Mouse (Mus musculus) limb, embryonic 14.5 days (tissue): ENCODE results near the gene Tfb2m. TPM values are rescaled to one million over a fixed set of nuclear protein-coding genes. Genes with fewer than 3 reads are reported as not detected.

ENCODE experiments used
- ATAC-seq: fragments of 200-750 bp; cut with Nextera tagmentation; 2 replicates; pipeline ENCODE4 v1.8.0; 2017; ENCODE audit warnings: low read depth, moderate number of reproducible peaks, moderate TSS enrichment; ENCODE audit not compliant: low FRiP score
- DNase-seq: peaks from one replicate; pipeline ENCODE4 v3.0.0-alpha.2; 2015; ENCODE audit warnings: low spot score
- H3K27ac ChIP-seq: fragments of 300-500 bp; sonication (generic); replicated peaks from 2 replicates; pipeline ENCODE4 v1.5.1; 2014; ENCODE audit warnings: low read depth, mild to moderate bottlenecking, low read length, moderate library complexity, mixed read lengths
- H3K27me3 ChIP-seq: fragments of 300-500 bp; sonication (generic); 2 replicates; pipeline ENCODE4 v1.6.1; 2014; ENCODE audit warnings: low read length, mixed read lengths; ENCODE audit not compliant: control insufficient read depth, insufficient read depth
- H3K36me3 ChIP-seq: fragments of 300-500 bp; sonication (generic); 2 replicates; pipeline ENCODE4 v1.6.1; 2014; ENCODE audit warnings: mild to moderate bottlenecking, low read length, moderate library complexity, mixed read lengths; ENCODE audit not compliant: control insufficient read depth, insufficient read depth
- H3K4me1 ChIP-seq: fragments of 300-500 bp; sonication (generic); 2 replicates; pipeline ENCODE4 v1.6.1; 2014; ENCODE audit warnings: antibody characterized with exemption, low read length, mixed read lengths; ENCODE audit not compliant: control insufficient read depth, insufficient read depth
- H3K4me2 ChIP-seq: fragments of 300-500 bp; sonication (generic); replicated peaks from 2 replicates; pipeline ENCODE4 v1.6.1; 2014; ENCODE audit warnings: low read depth, mild to moderate bottlenecking, low read length, moderate library complexity; ENCODE audit not compliant: severe bottlenecking
- H3K4me3 ChIP-seq: fragments of 300-500 bp; sonication (generic); replicated peaks from 2 replicates; pipeline ENCODE4 v1.5.1; 2014; ENCODE audit warnings: low read length
- H3K9ac ChIP-seq: fragments of 300-500 bp; sonication (generic); 2 replicates; pipeline ENCODE4 v1.6.1; 2014; ENCODE audit warnings: mild to moderate bottlenecking, low read depth, low read length, moderate library complexity; ENCODE audit not compliant: severe bottlenecking
- H3K9me3 ChIP-seq: fragments of 300-500 bp; sonication (generic); 2 replicates; pipeline ENCODE4 v1.6.1; 2016; ENCODE audit warnings: low read length; ENCODE audit not compliant: control insufficient read depth
- POLR2A ChIP-seq: fragments of 200-500 bp; IDR thresholded peaks from 2 replicates; pipeline ENCODE4 v1.8.0; 2012; ENCODE audit warnings: inconsistent platforms, mild to moderate bottlenecking, moderate library complexity, borderline replicate concordance; ENCODE audit not compliant: insufficient read depth, insufficient read length; ENCODE audit errors: extremely low read depth
- WGBS: fragments of 180-500 bp; shearing (Covaris S2); extraction: QIAGEN DNeasy Blood & Tissue Kit; methylation state at CpG from one replicate; pipeline ENCODE4 v1.1.7; 2014; 5-methylcytosine and 5-hydroxymethylcytosine counted together
- polyA plus RNA-seq, 2 experiments: library from polyadenylated mRNA; depleted of rRNA in 1 of 2; stranded (reverse) in 1 of 2; unstranded in 1 of 2; fragments of >200 nt; fragmentation: Nextera tagmentation in 1 of 2; extraction: Ambion mirVana in 1 of 2; gene quantifications; 2 replicates each; pipeline versions ENCODE4 v1.2.1 to v1.2.3; 2012 to 2014

Tfb2m gene
- polyA plus RNA-seq, 2 experiments, result 20.2 to 31.3 TPM

DNA sequence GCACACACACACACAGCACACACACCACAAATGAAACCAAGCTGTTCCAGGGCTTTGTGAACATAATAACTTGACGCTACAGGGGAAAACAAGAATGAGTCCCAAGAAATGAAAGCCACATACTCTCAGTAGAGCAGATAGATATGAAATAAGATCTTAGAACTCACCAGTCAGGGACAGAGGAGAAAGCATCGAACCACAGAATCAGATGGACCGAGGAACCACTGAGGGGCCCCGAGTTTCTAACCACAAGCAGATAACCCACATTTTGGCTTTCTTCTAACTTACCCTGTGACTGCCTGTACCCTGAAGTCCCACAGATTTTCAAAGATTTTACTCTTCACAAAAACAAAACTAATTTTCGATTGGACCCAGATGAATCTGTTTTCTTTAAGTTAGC, 53.2 kb downstream of the Tfb2m start:
- 81% methylated on average over 5 of the region's 5 CpGs for WGBS
- no peak overlapping the region for H3K9ac ChIP-seq
- no peak overlapping the region for H3K4me3 ChIP-seq
- no peak overlapping the region for H3K27ac ChIP-seq
- TF ChIP-seq POLR2A, result no peak
- H3K27me3 ChIP-seq, result no peaks in the 10 kb centered on the region
- no peaks in the 10 kb centered on the region for H3K36me3 ChIP-seq
- DNase-seq (no peak), ATAC-seq (no peak)
- no peaks in the 10 kb centered on the region; the same call in 1 of the 2 replicates for H3K9me3 ChIP-seq
- no peaks in the 10 kb centered on the region for H3K4me1 ChIP-seq
- H3K4me2 ChIP-seq, result no peak overlapping the region

DNA sequence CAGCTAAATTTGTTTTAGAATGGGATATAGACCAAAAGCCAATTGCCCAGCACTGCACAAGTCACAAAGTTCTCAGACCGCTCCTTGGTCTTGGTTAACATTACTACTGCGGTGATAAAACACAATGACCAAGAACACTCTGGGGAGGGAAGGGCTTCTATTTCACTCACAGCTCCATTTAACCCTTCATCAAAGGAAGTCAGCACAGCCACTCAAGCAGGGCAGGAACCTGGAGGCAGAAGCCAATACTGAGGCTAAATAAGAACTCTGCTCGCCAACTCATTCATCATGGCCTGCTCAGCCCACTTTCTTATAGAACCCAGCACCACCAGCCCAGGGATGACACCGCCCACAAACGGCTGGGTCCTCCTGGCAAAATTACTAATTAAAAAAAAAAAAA, 57.5 kb downstream of the Tfb2m start:
- Histone ChIP-seq H3K27me3 (no peaks in the 10 kb centered on the region), H3K9ac (no peak overlapping the region), H3K4me3 (no peak overlapping the region), H3K4me2 (no peak overlapping the region), H3K27ac (no peak overlapping the region), H3K4me1 (no peaks in the 10 kb centered on the region), H3K36me3 (no peaks in the 10 kb centered on the region), H3K9me3 (no peaks in the 10 kb centered on the region; the same call in 1 of the 2 replicates)
- 75% methylated on average over 5 of the region's 5 CpGs for WGBS
- no peak for TF ChIP-seq POLR2A
- DNase-seq (no peak), ATAC-seq (no peak)

DNA sequence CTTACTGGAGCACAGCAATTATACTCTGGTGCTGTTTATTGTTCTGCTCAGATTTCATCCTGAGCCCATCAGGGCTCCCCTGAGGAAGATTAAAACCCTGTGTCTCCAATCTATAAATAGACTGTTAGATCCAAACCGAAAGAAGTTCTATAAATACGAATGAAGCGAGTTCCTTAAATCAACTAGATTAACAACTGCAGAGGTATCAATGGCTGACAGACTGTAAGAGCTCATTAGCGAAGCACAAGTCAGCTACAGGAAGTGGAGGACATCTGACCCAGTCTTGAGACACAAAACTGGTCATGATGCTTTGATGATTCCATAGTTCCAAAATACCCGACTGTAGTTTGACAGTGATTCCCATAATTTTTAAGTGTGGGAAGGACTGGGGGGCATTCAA, 58.1 kb downstream of the Tfb2m start:
- no peak for TF ChIP-seq POLR2A
- H3K27ac ChIP-seq, result no peak overlapping the region
- no peaks in the 10 kb centered on the region; the same call in 1 of the 2 replicates for H3K9me3 ChIP-seq
- no peaks in the 10 kb centered on the region for H3K36me3 ChIP-seq
- no peak overlapping the region for H3K9ac ChIP-seq
- ATAC-seq (no peak), DNase-seq (no peak)
- WGBS, result 36% methylated on average over 5 of the region's 5 CpGs
- H3K4me3 ChIP-seq, result no peak overlapping the region
- H3K4me1 ChIP-seq, result no peaks in the 10 kb centered on the region
- H3K4me2 ChIP-seq, result no peak overlapping the region
- H3K27me3 ChIP-seq, result no peaks in the 10 kb centered on the region

DNA sequence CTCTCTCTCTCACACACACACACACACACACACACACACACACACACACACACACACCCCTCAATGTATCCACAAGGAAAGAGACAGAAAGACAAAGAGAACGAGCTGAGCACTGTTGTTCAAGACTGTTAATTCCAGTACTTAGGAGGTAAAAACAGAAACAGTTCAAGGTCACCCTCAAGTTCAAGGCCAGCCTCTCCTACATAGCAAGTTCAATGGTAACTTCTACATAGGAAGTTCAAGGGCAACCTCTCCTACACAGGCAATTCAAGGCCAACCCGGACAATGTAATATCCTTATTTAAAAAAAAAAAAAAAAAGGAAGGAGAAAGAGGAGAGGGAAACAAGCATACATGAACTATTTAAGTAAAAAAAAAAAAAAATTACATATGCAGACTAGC, 58.8 kb downstream of the Tfb2m start:
- H3K4me2 ChIP-seq, result no peak overlapping the region
- DNase-seq (no peak), ATAC-seq (no peak)
- H3K9ac ChIP-seq, result no peak overlapping the region
- no peak overlapping the region for H3K4me3 ChIP-seq
- H3K27ac ChIP-seq, result no peak overlapping the region
- no peaks in the 10 kb centered on the region for H3K4me1 ChIP-seq
- no peak for TF ChIP-seq POLR2A
- no peaks in the 10 kb centered on the region for H3K36me3 ChIP-seq
- WGBS, result 87% methylated on average over 2 of the region's 2 CpGs
- H3K27me3 ChIP-seq, result no peaks in the 10 kb centered on the region
- no peaks in the 10 kb centered on the region; the same call in 1 of the 2 replicates for H3K9me3 ChIP-seq

GRCm38 (mm10) chr1:179485784-179486540, 60.1 kb downstream of the Tfb2m start:
- Histone ChIP-seq H3K27ac (no peak overlapping the region), H3K4me3 (no peak overlapping the region)

More at GRCm38 (mm10) chr1:179485784-179486540, 60.1 kb downstream of the Tfb2m start:
- TF ChIP-seq POLR2A, result no peak
- 47% methylated on average over 3 of the region's 3 CpGs for WGBS
- no peaks in the 10 kb centered on the region; the same call in 1 of the 2 replicates for H3K9me3 ChIP-seq
- no peak overlapping the region for H3K4me2 ChIP-seq
- no peak for ATAC-seq
- H3K27me3 ChIP-seq, result no peaks in the 10 kb centered on the region
- H3K4me1 ChIP-seq, result no peaks in the 10 kb centered on the region
- H3K9ac ChIP-seq, result no peak overlapping the region
- no peaks in the 10 kb centered on the region for H3K36me3 ChIP-seq
- no peak for DNase-seq
